Mouse (Mus musculus) CH12.LX (cell line): ENCODE results near the gene Ptpn11.
"Not testable (repeated sequence)": the region's sequence is repeated elsewhere in the genome, so short reads cannot be mapped to it uniquely, and the experiment has no call there.

Source experiments
- CTCF ChIP-seq, 2 experiments: IDR thresholded peaks in 1 of 2; conservative IDR thresholded peaks in 1 of 2; 2 replicates each; pipeline ENCODE4 v1.5.1; 2011 to 2012; ENCODE audit warnings: low read depth in 2 of 2, low read length in 2 of 2, improper control_type of control experiment in 1 of 2, inconsistent platforms in 1 of 2, mild to moderate bottlenecking in 1 of 2, moderate library complexity in 1 of 2
- KAT2A ChIP-seq: IDR thresholded peaks from 2 replicates; pipeline ENCODE4 v1.6.1; 2012; ENCODE audit warnings: low read length, improper control_type of control experiment, inconsistent platforms; ENCODE audit not compliant: insufficient replicate concordance
- NELFE ChIP-seq: IDR thresholded peaks from 2 replicates; pipeline ENCODE4 v1.6.1; 2011; ENCODE audit warnings: low read depth, low read length, improper control_type of control experiment
- POLR2A ChIP-seq: IDR thresholded peaks from 2 replicates; pipeline ENCODE4 v1.6.1; 2011; ENCODE audit warnings: low read depth, mild to moderate bottlenecking, improper control_type of control experiment, low read length
- USF2 ChIP-seq: conservative IDR thresholded peaks from 2 replicates; pipeline ENCODE4 v1.6.1; 2011; ENCODE audit warnings: low read depth, low read length, improper control_type of control experiment

- TF ChIP-seq USF2; POLR2A; NELFE; CTCF (conservative IDR thresholded peaks at IDR 0.05 in 1 of 2, IDR thresholded peaks at IDR 0.05 in 1 of 2; ENCODE audit: low read depth in 2 of 2, low read length in 2 of 2); KAT2A: not testable (repeated sequence)
These were observed 25.6 kb upstream of the Ptpn11 start for GRCm38 (mm10) chr5:121216584-121217312.
